Mouse (Mus musculus) spleen, adult 2 months (tissue): ENCODE data around the gene Ivd.

ENCODE experiments used
- CTCF ChIP-seq: fragments of 200-500 bp; IDR thresholded peaks from 2 replicates; pipeline ENCODE4 v1.5.1; 2011; ENCODE audit warnings: mild to moderate bottlenecking, inconsistent platforms; ENCODE audit not compliant: insufficient read depth, insufficient read length, insufficient replicate concordance; ENCODE audit errors: extremely low read depth
- POLR2A ChIP-seq: fragments of 200-500 bp; IDR thresholded peaks from 2 replicates; pipeline ENCODE4 v1.6.1; 2011; ENCODE audit warnings: low read depth, low read length, inconsistent platforms

- TF ChIP-seq CTCF (no peak), POLR2A (no peak)
Observed at GRCm38 (mm10) chr2:118903333-118903741, 41.6 kb downstream of the Ivd start.
